Mouse (Mus musculus): ENCODE results near the gene Rabep2. TPM values are rescaled to one million over a fixed set of nuclear protein-coding genes. Genes with fewer than 3 reads are reported as not detected.

The Rabep2 gene
- polyA plus RNA-seq, 1 experiment from 2014 or later, result 24.2 TPM

DNA sequence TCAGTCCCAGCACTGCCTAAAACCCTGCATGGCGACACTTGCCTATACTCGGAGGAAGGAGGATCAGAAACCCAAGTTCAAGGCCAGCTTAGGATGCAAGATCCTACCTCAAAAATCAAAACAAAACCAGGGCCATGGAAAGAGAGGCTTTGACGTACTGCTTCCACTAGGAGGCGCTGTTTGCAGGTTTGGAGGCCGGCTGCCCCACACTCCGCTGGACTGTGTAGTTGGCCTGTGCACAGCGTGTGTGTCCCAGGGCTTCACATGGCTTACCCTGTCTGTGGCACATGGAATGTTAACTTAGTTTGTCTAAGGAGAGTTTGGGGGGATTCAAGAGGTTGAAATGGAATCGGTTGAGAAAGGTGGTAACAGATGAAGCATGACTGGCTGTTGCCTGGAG lies 8.3 kb downstream of the Rabep2 start:
- H3K9ac ChIP-seq, result no peak overlapping the region
- no peak overlapping the region for H3K4me3 ChIP-seq (replicated peaks)
- H3K36me3 ChIP-seq, result peaks cover 10% of the 10 kb centered on the region; the same call in 1 of the 2 replicates
- WGBS, result 24% methylated on average over 8 of the region's 8 CpGs
- H3K9me3 ChIP-seq, result no peaks in the 10 kb centered on the region
- no peaks in the 10 kb centered on the region for H3K4me1 ChIP-seq (replicated peaks)
- ATAC-seq, result peak; percentile 58; the same call in 1 of the 2 replicates
- H3K4me2 ChIP-seq (replicated peaks), result no peak overlapping the region
- H3K27ac ChIP-seq, result no peak overlapping the region
- no peaks in the 10 kb centered on the region for H3K27me3 ChIP-seq (replicated peaks)

DNA sequence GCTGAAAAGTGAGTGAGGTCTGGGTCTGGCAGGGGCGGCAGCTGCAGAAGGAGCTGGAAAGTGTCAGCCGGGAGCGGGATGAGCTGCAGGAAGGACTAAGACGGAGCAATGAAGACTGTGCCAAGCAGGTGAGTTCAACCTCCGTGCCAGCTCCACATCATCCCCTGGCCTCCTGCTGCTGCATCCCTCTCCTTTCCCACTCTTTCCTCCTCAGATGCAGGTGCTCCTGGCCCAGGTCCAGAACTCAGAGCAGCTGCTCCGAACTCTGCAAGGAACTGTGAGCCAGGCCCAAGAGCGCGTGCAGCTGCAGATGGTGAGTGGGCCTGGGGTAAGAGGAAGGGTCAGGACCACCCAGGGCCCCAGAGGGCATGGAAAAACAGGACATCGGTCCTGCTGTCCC lies 11.6 kb downstream of the Rabep2 start:
- no peak overlapping the region for H3K4me2 ChIP-seq (replicated peaks)
- no peak overlapping the region for H3K4me3 ChIP-seq (replicated peaks)
- no peak overlapping the region for H3K27ac ChIP-seq
- H3K9me3 ChIP-seq, result no peaks in the 10 kb centered on the region
- WGBS, result 74% methylated on average over 9 of the region's 9 CpGs
- no peak overlapping the region for H3K9ac ChIP-seq
- no peaks in the 10 kb centered on the region for H3K4me1 ChIP-seq (replicated peaks)
- ATAC-seq, result no peak
- peaks cover 15% of the 10 kb centered on the region for H3K36me3 ChIP-seq
- H3K27me3 ChIP-seq (replicated peaks), result no peaks in the 10 kb centered on the region

DNA sequence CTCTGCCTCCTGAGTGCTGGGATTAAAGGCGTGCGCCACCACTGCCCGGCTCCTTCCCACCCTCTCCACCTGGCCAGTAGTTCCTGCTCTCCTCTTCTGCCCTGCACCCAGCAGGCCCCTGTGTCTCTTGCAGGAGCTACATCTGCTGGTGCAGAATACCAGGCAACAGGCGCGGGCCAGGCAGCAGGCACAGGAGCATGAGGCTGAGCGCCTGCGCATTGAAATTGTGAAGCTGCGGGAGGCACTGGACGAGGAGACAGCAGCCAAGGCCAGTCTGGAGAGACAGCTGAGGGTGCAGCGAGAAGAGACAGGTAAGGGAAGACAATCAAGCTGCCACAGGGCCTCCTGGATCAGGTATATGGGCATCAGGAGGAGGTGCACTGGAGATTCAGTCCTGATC lies 15.4 kb downstream of the Rabep2 start:
- Histone ChIP-seq H3K27ac (no peak overlapping the region), H3K4me2 (replicated peaks) (no peak overlapping the region), H3K4me3 (replicated peaks) (no peak overlapping the region), H3K9me3 (no peaks in the 10 kb centered on the region), H3K4me1 (replicated peaks) (no peaks in the 10 kb centered on the region), H3K27me3 (replicated peaks) (no peaks in the 10 kb centered on the region), H3K9ac (no peak overlapping the region), H3K36me3 (peaks cover 12% of the 10 kb centered on the region)
- ATAC-seq, result no peak
- WGBS, result 93% methylated on average over 10 of the region's 10 CpGs

DNA sequence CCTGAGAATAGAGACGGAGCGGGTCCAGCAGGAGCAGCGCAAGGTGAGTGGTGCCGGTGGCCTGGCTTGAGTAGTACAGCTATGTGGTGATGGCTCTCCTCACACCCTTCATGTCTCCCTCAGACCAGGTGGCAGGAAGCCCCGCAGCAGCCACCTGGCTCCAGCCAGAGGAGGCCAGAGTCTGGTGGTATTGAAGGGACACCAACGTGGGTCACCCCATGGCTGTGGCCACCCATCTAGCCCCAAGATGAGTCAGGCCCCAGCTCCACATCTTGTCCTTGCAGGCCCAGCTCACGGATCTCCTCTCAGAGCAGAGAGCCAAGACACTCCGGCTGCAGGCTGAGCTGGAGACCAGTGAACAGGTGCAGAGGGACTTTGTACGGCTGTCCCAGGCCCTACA lies 16.0 kb downstream of the Rabep2 start:
- no peaks in the 10 kb centered on the region for H3K27me3 ChIP-seq (replicated peaks)
- ATAC-seq, result no peak
- no peak overlapping the region for H3K4me2 ChIP-seq (replicated peaks)
- peaks cover 12% of the 10 kb centered on the region for H3K36me3 ChIP-seq
- H3K9me3 ChIP-seq, result no peaks in the 10 kb centered on the region
- no peaks in the 10 kb centered on the region for H3K4me1 ChIP-seq (replicated peaks)
- H3K4me3 ChIP-seq (replicated peaks), result no peak overlapping the region
- no peak overlapping the region for H3K27ac ChIP-seq
- H3K9ac ChIP-seq, result no peak overlapping the region
- 91% methylated on average over 9 of the region's 9 CpGs for WGBS

DNA sequence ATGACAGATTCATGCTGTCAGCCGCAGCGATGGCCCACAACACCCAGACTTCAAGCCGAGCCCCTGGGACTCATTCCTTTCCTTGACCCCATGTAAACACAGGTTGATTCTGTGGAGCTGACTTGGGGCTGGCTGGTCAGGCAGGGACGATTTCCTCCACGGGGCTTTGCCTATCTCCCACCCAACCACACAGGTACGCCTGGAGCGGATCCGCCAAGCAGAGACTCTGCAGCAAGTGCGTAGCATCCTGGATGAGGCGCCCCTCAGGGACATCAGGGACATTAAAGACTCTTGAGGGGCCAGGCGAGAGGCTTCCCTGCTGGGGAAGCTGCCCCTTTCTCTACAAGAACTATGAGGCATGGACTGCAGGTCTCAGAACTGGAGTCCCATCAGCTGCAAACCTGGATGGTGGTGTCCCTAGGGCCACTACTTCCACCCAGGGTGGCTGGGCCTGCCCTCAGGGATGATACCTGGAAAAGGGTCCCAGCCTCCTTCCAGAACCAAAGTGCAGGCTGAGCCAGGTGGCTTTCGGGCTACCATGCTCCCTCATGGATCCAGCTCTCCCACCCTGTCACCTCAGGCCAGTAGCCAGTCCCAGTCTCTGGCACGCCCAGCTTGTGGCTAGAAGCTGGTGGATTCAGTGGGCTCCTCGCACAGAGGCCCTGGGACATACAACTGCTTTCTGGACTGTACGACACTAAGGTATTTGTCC lies 16.7 kb downstream of the Rabep2 start:
- Histone ChIP-seq H3K27ac (no peak overlapping the region), H3K4me1 (replicated peaks) (no peaks in the 10 kb centered on the region), H3K4me3 (replicated peaks) (no peak overlapping the region), H3K36me3 (peaks cover 12% of the 10 kb centered on the region), H3K9ac (no peak overlapping the region), H3K4me2 (replicated peaks) (no peak overlapping the region), H3K9me3 (no peaks in the 10 kb centered on the region), H3K27me3 (replicated peaks) (no peaks in the 10 kb centered on the region)
- no peak for ATAC-seq
- 93% methylated on average over 15 of the region's 15 CpGs for WGBS

DNA sequence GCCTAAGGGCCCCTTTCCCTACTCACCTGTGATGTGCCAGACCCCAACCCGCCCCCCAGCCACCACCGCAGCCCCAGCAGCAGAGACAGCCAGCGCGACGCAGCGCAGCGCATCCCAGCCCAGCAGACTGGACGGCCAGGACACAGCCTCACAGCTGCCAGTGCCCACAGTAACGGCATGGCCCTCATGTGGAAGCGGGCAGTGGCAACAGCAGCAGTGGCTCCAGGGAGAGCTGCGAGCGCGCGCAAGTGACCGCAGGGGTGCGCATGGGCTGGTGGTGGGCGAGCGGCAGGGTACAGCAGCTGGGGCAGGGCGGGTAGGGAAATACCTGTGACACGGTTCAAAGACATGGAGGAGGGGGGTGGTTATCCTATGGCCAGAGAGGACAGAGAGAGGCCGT lies 17.7 kb downstream of the Rabep2 start:
- Histone ChIP-seq H3K27me3 (replicated peaks) (no peaks in the 10 kb centered on the region), H3K4me1 (replicated peaks) (no peaks in the 10 kb centered on the region), H3K27ac (no peak overlapping the region), H3K9me3 (no peaks in the 10 kb centered on the region), H3K9ac (no peak overlapping the region), H3K4me2 (replicated peaks) (no peak overlapping the region), H3K4me3 (replicated peaks) (no peak overlapping the region), H3K36me3 (peaks cover 12% of the 10 kb centered on the region)
- 95% methylated on average over 21 of the region's 21 CpGs for WGBS
- ATAC-seq, result no peak

DNA sequence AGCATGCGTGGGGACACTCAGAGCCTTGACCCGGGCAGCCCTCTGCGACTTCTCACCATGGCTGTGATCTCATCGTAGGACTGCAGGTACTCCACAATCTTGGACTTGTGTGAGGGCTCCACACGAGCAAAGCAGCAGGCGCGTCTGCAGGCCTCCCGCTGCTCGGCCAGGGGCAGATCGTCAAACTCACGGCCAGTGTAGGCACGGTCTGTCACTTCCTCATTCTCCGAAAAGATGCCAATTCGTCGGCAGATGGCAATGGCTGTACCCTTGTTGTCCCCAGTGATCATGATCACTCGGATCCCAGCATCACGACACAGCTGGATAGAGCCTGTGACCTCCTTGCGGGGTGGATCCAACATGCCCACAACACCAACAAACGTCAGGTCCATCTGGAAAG lies 19.9 kb downstream of the Rabep2 start:
- no peaks in the 10 kb centered on the region for H3K27me3 ChIP-seq (replicated peaks)
- peaks cover 12% of the 10 kb centered on the region for H3K36me3 ChIP-seq
- no peak overlapping the region for H3K27ac ChIP-seq
- H3K9ac ChIP-seq, result no peak overlapping the region
- ATAC-seq, result no peak
- H3K4me3 ChIP-seq (replicated peaks), result no peak overlapping the region
- no peak overlapping the region for H3K4me2 ChIP-seq (replicated peaks)
- no peaks in the 10 kb centered on the region for H3K4me1 ChIP-seq (replicated peaks)
- WGBS, result 92% methylated on average over 19 of the region's 19 CpGs
- no peaks in the 10 kb centered on the region for H3K9me3 ChIP-seq

DNA sequence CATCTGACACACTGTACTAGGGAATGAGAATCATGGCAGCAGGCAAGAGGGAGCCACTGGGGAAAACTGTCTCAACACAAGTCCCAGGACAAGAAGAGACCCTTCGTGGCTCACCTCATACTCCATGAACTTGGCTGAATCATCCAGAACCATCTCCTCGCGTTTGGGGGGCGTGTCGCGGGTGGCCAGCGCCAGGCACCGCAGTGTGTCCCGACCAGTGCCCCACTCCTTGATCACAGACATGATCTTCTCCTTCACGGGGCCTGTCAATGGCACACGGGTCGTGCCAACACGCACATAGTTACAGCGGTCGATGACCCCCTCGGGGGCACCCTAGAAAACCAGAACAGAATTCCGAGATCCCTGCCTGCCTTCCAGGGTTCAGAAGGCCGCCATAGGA lies 21.4 kb downstream of the Rabep2 start:
- Histone ChIP-seq H3K4me1 (replicated peaks) (no peaks in the 10 kb centered on the region), H3K4me3 (replicated peaks) (no peak overlapping the region), H3K9me3 (no peaks in the 10 kb centered on the region), H3K27ac (no peak overlapping the region), H3K27me3 (replicated peaks) (no peaks in the 10 kb centered on the region), H3K4me2 (replicated peaks) (no peak overlapping the region), H3K36me3 (0 out of 2 replicates have a peak, but pooled peaks cover 1% of the 10 kb centered on the region), H3K9ac (no peak overlapping the region)
- ATAC-seq, result no peak
- WGBS, result 92% methylated on average over 18 of the region's 18 CpGs

DNA sequence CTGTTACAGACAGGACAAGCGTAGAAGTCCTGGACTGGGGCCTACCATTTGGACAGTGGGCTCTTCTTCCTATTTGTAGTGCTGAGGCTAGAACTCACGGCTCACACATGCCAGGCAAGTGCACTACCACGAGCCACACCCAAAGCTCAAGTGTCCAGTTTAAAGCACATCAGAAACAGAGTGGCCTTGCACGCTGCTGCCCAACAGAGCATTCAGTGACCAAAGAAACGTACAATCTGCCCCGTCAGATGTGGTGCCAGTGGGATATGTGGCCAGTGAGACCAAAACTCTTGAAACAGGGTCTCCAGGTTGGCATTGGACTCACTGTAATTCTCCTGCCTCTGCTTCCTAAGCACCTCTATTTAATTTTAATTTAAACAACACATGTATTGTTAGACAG lies 22.1 kb downstream of the Rabep2 start:
- Histone ChIP-seq H3K36me3 (no peaks in the 10 kb centered on the region), H3K27me3 (replicated peaks) (no peaks in the 10 kb centered on the region), H3K9ac (no peak overlapping the region), H3K9me3 (no peaks in the 10 kb centered on the region), H3K4me2 (replicated peaks) (no peak overlapping the region), H3K4me3 (replicated peaks) (no peak overlapping the region), H3K27ac (no peak overlapping the region), H3K4me1 (replicated peaks) (no peaks in the 10 kb centered on the region)
- ATAC-seq, result no peak
- WGBS, result 91% methylated on average over 6 of the region's 6 CpGs

DNA sequence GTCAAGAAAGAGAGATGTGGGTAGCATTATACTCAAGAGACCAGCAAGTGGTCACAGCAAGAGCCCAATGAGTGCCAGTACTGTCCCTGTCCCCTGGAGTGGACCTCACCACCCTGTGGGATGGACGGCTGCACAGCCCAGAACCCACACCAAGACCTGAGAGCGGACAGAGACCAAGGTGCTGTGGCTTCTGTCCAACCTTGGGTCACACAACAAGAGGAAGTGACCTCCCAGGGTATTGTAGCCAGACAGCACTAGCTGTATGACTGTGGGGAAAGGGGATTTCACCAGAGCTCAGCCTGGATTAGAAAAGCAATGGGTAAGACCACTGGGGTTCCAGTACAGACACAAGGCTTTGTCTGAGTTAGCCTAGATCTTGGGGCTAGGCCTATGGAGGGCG lies 23.7 kb downstream of the Rabep2 start:
- H3K27me3 ChIP-seq (replicated peaks), result no peaks in the 10 kb centered on the region
- H3K27ac ChIP-seq, result no peak overlapping the region
- no peak for ATAC-seq
- no peak overlapping the region for H3K9ac ChIP-seq
- H3K4me2 ChIP-seq (replicated peaks), result no peak overlapping the region
- no peaks in the 10 kb centered on the region for H3K9me3 ChIP-seq
- no peaks in the 10 kb centered on the region for H3K36me3 ChIP-seq
- 92% methylated on average over 3 of the region's 3 CpGs for WGBS
- no peak overlapping the region for H3K4me3 ChIP-seq (replicated peaks)
- H3K4me1 ChIP-seq (replicated peaks), result no peaks in the 10 kb centered on the region

DNA sequence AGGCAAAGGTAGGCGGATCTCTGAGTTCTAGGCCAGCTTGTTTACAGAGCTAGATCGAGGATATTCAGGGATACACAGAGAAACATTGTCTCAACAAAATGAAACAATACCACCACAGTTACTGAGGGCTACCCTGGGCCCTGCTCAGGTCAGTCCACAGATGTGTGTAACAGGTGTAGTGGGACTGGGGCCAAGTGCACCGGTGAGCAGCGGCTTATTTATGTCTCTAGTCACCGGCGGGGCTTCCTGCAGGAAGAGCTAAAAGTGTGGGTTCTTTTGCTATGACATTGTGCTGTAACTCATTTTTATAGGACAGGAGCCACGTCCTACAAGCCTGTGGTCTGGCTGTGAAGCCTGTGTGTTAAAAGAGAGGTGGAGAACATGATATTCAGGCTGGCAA lies 25.3 kb downstream of the Rabep2 start:
- no peak overlapping the region for H3K4me2 ChIP-seq (replicated peaks)
- ATAC-seq, result no peak
- H3K36me3 ChIP-seq, result no peaks in the 10 kb centered on the region
- H3K4me3 ChIP-seq (replicated peaks), result no peak overlapping the region
- no peak overlapping the region for H3K27ac ChIP-seq
- H3K4me1 ChIP-seq (replicated peaks), result 0 out of 2 replicates have a peak, but pooled peaks cover 3% of the 10 kb centered on the region
- no peak overlapping the region for H3K9ac ChIP-seq
- 46% methylated on average over 7 of the region's 7 CpGs for WGBS
- no peaks in the 10 kb centered on the region for H3K9me3 ChIP-seq
- H3K27me3 ChIP-seq (replicated peaks), result no peaks in the 10 kb centered on the region

DNA sequence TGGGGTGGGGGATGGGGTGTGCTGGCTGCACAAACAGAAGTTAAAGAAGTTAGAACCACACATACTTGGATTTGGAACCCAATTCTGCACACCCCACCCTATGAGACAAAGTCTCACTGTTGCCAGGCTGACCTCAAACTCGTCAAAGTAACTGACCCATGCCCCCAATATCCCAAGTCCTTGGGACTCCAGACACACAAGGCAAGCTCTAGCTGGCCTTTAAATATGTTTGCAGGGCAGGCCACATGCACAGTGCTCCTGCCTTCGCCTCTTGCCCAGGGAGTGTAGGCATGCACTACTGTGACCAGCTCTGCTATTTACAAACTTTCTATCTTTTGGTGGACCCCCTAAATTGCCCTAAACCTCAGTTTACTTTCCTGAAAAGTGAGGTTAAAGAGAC lies 26.7 kb downstream of the Rabep2 start:
- Histone ChIP-seq H3K27me3 (replicated peaks) (no peaks in the 10 kb centered on the region), H3K9ac (no peak overlapping the region), H3K4me1 (replicated peaks) (0 out of 2 replicates have a peak, but pooled peaks cover 3% of the 10 kb centered on the region), H3K4me2 (replicated peaks) (no peak overlapping the region), H3K9me3 (no peaks in the 10 kb centered on the region), H3K4me3 (replicated peaks) (no peak overlapping the region), H3K27ac (no peak overlapping the region), H3K36me3 (no peaks in the 10 kb centered on the region)
- 75% methylated on average over 2 of the region's 2 CpGs for WGBS
- no peak for ATAC-seq
